Mouse (Mus musculus): ENCODE data around the gene Zfp81.
"Not testable (repeated sequence)": the region's sequence is repeated elsewhere in the genome, so short reads cannot be mapped to it uniquely, and the experiment has no call there.

Zfp81 gene

GRCm38 (mm10) chr17:33358411-33359384 is at the start of gene Zfp81:
Zfp81 (minus strand) TSS chr17:33358878.
- DNase-seq, result peak; percentile 87 to 91

- peak; percentile 93 to 96 for DNase-seq
Measured at GRCm38 (mm10) chr17:33394182-33395034, 35.7 kb upstream of the Zfp81 start, which contains the start of gene Zfp101. Zfp101 (minus strand) TSS chr17:33394641.

GRCm38 (mm10) chr17:33392271-33392670 is 33.6 kb upstream of the Zfp81 start:
- peak; percentile 10 to 15 for DNase-seq

- DNase-seq, result no peak
Measured at GRCm38 (mm10) chr17:33385705-33386104, 27.0 kb upstream of the Zfp81 start.

GRCm38 (mm10) chr17:33372795-33373194 is 14.1 kb upstream of the Zfp81 start:
- peak; percentile 45 to 54 for DNase-seq

GRCm38 (mm10) chr17:33352981-33353380 is 5.7 kb downstream of the Zfp81 start:
- no peak for DNase-seq

GRCm38 (mm10) chr17:33289876-33290149 is 68.9 kb downstream of the Zfp81 start:
- not testable (repeated sequence) for DNase-seq

GRCm38 (mm10) chr17:33289039-33289875 is 69.4 kb downstream of the Zfp81 start, which contains the start of gene Zfp955b:
Zfp955b (plus strand) TSS chr17:33289544.
- not testable (repeated sequence) for DNase-seq
